Mouse (Mus musculus) stomach, embryonic 15.5 days (tissue): Measurements from ENCODE around the gene Rras. TPM values are rescaled to one million over a fixed set of nuclear protein-coding genes. Genes with fewer than 3 reads are reported as not detected.

ENCODE experiments used
- ATAC-seq: fragments of 200-750 bp; cut with Nextera tagmentation; 2 replicates; pipeline ENCODE4 v1.8.0; 2017; ENCODE audit warnings: low read depth, moderate number of reproducible peaks, moderate TSS enrichment; ENCODE audit not compliant: insufficient read depth, low FRiP score
- H3K27ac ChIP-seq: fragments of 300-500 bp; sonication (generic); 2 replicates; pipeline ENCODE4 v1.5.1; 2015; ENCODE audit warnings: mild to moderate bottlenecking, inconsistent platforms
- H3K27me3 ChIP-seq: fragments of 300-500 bp; sonication (generic); replicated peaks from 2 replicates; pipeline ENCODE4 v1.6.1; 2015; ENCODE audit warnings: inconsistent platforms
- H3K36me3 ChIP-seq: fragments of 300-500 bp; sonication (generic); 2 replicates; pipeline ENCODE4 v1.6.1; 2015; ENCODE audit warnings: inconsistent platforms
- H3K4me1 ChIP-seq: fragments of 300-500 bp; sonication (generic); 2 replicates; pipeline ENCODE4 v1.6.1; 2015; ENCODE audit warnings: inconsistent platforms
- H3K4me2 ChIP-seq: fragments of 300-500 bp; sonication (generic); 2 replicates; pipeline ENCODE4 v1.6.1; 2015; ENCODE audit warnings: mild to moderate bottlenecking, inconsistent platforms
- H3K4me3 ChIP-seq: fragments of 300-500 bp; sonication (generic); replicated peaks from 2 replicates; pipeline ENCODE4 v1.5.1; 2015; ENCODE audit warnings: inconsistent platforms
- H3K9ac ChIP-seq: fragments of 300-500 bp; sonication (generic); 2 replicates; pipeline ENCODE4 v1.6.1; 2015; ENCODE audit warnings: inconsistent platforms
- H3K9me3 ChIP-seq: fragments of 300-500 bp; sonication (generic); 2 replicates; pipeline ENCODE4 v1.6.1; 2016; ENCODE audit warnings: inconsistent platforms
- WGBS: fragments of 180-500 bp; shearing (Covaris S2); methylation state at CpG from one replicate; pipeline ENCODE4 v1.1.7; 2015; 5-methylcytosine and 5-hydroxymethylcytosine counted together
- polyA plus RNA-seq: library from polyadenylated mRNA; unstranded; fragments of >200 nt; fragmentation: Nextera tagmentation; extraction: Ambion mirVana; gene quantifications from 2 replicates; pipeline ENCODE4 v1.2.1, GENCODE M21; 2015

Rras gene
- polyA plus RNA-seq, 1 experiment from 2014 or later, result 58.0 TPM

DNA sequence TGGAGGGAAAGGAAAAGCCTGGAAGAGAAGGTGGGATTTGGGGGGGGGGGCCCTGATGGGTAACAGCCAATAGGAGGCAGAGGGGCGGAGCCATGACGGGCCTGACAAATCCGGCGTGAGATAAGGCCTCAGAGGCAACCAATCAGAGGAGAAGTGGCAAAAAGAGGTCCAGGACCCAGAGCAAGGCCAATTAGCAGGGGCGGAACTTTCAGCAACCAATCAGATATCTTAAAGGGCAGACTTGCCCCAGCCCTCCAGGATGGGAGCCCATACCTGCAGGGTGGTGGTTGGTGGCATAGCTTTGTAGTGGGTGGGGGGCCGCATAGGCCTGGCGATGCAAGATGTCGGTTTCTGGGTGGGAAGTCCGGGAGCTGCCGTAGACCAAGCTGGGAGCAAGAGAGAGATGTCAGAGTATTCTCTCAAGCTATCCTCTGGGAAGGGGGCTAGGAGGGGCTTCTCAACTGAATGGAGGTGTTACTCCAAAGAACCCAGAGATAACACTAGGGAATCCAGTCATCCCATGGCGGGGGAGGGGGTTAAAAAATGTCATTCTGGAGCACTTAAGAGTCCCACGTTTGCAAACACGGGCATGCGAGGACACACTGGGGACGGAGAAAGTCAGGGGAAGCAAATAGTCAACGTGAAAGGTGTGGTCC lies 33.3 kb downstream of the Rras start:
- peak overlapping the region; percentile 82 for H3K4me3 ChIP-seq
- 8% methylated on average over 16 of the region's 16 CpGs for WGBS
- H3K9me3 ChIP-seq, result no peaks in the 10 kb centered on the region
- H3K27me3 ChIP-seq, result no peaks in the 10 kb centered on the region
- peak; percentile 12 for ATAC-seq
- peaks cover 43% of the 10 kb centered on the region for H3K36me3 ChIP-seq
- no peak overlapping the region for H3K9ac ChIP-seq
- peaks cover 17% of the 10 kb centered on the region for H3K4me1 ChIP-seq
- H3K4me2 ChIP-seq, result peak overlapping the region; percentile 94
- H3K27ac ChIP-seq, result peak overlapping the region; percentile 100; the same call in 1 of the 2 replicates

DNA sequence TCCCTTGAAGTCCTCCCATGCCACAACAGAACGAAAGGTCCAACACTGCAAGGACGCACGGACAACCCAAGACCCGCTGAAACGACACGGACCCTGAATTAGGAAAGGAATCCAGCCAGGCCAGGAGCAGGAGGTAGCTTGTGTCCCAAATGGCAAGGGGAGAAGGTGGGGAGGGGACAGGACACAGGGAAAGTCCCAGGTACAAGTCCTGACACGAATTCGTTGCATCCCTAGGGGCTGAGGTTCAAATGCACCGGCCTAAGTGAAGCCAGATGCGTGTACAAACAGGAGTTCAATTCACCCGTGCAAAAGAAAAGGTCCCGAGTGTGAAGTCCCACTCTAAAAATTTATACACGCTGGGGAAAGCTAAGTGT lies 33.8 kb downstream of the Rras start:
- Histone ChIP-seq H3K4me1 (peaks cover 17% of the 10 kb centered on the region), H3K9ac (peak overlapping the region; percentile 70), H3K36me3 (peaks cover 38% of the 10 kb centered on the region), H3K4me2 (peak overlapping the region; percentile 94), H3K4me3 (peak overlapping the region; percentile 82), H3K27ac (peak overlapping the region; percentile 100), H3K9me3 (no peaks in the 10 kb centered on the region), H3K27me3 (no peaks in the 10 kb centered on the region)
- ATAC-seq, result no peak
- 3% methylated on average over 13 of the region's 13 CpGs for WGBS

DNA sequence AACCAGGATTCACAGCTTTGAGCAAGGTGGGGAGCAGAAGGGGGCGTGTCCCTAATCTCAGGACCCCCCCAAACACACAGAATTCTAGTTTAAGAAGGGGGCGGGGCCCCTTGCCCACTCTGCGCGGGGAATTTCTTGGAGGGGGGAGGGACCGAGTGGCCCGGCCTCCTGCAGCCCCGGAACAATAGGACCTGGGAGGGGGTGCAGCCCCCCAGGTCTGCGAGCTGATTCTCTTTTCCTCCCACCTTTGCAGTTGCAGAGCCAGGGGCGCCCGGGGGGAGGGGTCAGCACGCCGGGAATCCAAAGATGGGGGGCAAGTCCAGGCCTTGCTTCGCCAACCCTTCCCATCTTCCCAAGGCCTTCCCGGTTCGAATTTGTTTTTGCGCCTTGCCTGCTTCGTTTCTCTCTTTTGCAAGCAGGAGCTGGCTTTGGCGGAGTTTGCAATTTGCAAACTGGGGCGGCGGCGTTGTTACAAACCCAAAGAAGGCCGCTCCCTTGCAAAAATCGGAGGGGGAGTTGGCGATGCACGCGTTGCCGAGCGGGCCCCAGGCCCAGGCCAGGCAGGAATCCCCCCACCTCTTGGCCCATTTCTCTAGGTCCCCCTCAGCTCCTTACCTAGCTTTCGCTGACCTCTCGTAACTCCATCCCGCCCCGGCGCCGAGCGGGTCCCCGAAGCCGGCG lies 34.6 kb downstream of the Rras start:
- Histone ChIP-seq H3K27me3 (no peaks in the 10 kb centered on the region), H3K4me3 (peak overlapping the region; percentile 82), H3K4me1 (peaks cover 17% of the 10 kb centered on the region), H3K9ac (peak overlapping the region; percentile 70), H3K4me2 (peak overlapping the region; percentile 94), H3K9me3 (no peaks in the 10 kb centered on the region), H3K27ac (peak overlapping the region; percentile 100), H3K36me3 (peaks cover 30% of the 10 kb centered on the region)
- WGBS, result under 1% methylated on average over 38 of the region's 38 CpGs
- no peak for ATAC-seq

DNA sequence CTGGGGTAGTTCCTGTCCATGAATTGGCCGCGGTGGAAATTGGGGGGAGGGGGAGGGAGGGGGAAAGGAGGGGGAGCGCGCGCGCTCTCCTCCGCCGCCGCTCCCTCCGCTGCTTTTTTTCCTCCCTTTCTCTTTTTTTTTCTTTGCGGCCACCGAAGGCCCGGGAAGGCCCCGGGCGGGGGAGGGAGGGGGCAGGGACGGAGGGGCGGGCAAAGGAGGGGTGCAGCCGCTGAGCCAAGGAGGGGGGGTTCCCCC lies 35.0 kb downstream of the Rras start, which contains the start of gene Prr12:
Gene Prr12, minus strand, starts transcription at position 20 of the 255 bp plus-strand sequence.
- ATAC-seq, result no peak
- WGBS, result 0% methylated on average over 10 of the region's 18 CpGs

DNA sequence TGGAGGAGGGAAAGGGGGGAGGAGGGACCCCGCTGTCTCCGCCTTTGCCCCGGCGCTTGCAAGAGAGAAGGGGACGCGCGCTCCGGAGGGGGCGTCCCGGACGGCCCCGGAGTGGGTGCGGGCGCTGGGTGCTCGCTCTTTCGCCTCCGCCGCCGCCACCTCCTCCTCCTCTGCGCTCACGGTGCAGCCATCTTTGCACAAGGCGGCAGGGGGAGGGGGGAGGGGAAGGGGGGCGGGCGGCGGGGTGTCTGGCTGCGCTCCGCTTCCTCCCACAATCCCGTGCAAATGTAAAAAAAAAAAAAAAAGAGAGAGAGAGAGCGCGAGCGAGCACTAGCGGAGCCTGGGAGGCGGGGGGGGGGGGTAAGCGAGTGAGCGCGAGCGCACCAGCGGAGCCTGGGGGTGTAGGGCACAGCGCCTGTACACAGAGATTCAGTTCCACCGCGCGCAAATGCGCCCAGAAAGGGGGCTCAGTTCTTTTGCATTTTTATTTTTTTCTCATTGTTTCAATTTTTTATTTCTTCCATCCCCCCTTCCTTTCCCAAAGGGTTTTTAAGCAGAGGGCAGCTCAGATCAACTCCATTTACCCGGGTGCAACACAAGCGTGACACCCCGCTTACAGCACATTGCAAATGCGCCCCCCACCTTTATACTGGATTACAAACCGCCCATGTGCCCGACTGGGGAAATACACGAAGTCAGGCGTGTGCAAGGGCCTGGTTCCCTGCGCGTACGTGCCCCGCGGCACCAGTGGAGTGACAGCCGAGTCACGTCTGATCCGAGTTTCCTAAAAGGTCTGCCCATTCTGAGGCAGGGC lies 35.6 kb downstream of the Rras start:
- Histone ChIP-seq H3K27ac (peak overlapping the region; percentile 100), H3K4me3 (peak overlapping the region; percentile 82), H3K9me3 (no peaks in the 10 kb centered on the region), H3K36me3 (peaks cover 20% of the 10 kb centered on the region), H3K4me2 (peak overlapping the region; percentile 94), H3K9ac (peak overlapping the region; percentile 70), H3K27me3 (no peaks in the 10 kb centered on the region), H3K4me1 (peaks cover 17% of the 10 kb centered on the region)
- 1% methylated on average over 23 of the region's 59 CpGs for WGBS
- ATAC-seq, result peak; percentile 27

More for the DNA sequence above, 35.0 kb downstream of the Rras start, which contains the start of gene Prr12:
- peak within 1 kb of the TSS; percentile 94 for H3K4me2 ChIP-seq
- H3K27me3 ChIP-seq, result no peaks in the 10 kb centered on the region
- peak within 1 kb of the TSS; percentile 70 for H3K9ac ChIP-seq
- H3K4me3 ChIP-seq, result peak within 1 kb of the TSS; percentile 82
- peaks cover 26% of the 10 kb centered on the region for H3K36me3 ChIP-seq
- peak within 1 kb of the TSS; percentile 100 for H3K27ac ChIP-seq
- H3K4me1 ChIP-seq, result peaks cover 17% of the 10 kb centered on the region
- no peaks in the 10 kb centered on the region for H3K9me3 ChIP-seq

DNA sequence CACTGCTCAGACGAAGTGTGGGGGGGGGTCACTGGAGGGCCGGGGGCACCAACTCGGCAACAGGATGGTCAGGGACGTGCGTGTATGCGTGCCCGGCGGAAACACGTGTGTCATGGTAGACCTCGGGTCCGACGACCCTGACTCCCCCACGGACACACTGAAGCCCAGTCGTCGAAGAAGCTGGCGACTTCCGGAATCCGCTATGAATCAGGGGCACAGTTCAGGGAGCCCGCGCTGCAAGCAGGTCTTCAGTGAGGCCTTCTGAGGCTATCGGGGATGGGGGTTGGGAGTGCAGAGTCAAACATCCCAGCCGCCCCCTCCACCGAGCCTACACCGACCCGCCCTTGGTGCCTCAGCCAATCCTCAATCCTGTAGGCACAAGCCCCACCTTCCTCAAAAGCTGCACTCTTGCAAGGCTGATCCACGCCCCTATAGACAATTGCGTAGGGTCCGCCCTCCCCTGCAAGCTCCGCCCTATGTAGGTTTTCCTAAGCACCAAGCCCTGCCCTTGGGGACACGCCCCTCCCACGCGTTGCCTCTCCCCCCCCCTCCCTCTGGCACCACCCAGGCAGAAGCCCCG lies 36.3 kb downstream of the Rras start:
- no peaks in the 10 kb centered on the region for H3K27me3 ChIP-seq

DNA sequence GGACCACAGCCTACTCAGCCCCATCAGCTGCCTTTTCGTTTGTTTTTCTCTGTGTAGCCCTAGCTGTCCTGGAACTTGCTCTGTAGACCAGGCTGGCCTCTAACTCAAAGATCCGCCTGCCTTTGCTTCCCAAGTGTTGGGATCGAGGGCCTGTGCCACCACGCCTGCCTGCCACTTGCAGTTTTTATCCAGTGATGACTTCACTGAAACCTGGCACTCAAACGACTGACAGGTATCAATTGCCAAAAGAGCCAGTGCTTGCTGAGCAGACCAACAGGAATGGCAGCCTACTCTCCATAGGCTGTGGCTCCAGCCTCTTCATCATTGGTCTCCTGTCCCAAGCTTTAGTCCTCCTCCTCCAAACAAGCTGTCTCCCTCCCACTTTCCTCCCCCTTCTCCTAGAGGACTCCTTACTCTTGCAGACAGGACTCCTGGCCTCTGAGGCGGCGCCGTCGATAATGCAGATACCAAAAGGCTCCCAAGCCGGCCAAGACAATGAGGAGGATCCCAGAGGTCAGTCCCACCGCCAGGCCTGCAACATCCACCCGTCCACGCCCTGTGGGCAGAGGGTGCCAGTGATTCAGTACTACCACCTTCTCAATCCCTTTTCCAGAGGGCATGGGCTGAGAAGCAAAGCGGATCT lies 38.7 kb downstream of the Rras start:
- Histone ChIP-seq H3K4me1 (peaks cover 12% of the 10 kb centered on the region), H3K27me3 (no peaks in the 10 kb centered on the region), H3K4me2 (no peak overlapping the region), H3K9ac (no peak overlapping the region), H3K4me3 (no peak overlapping the region), H3K36me3 (no peaks in the 10 kb centered on the region), H3K27ac (no peak overlapping the region), H3K9me3 (no peaks in the 10 kb centered on the region)
- 65% methylated on average over 14 of the region's 14 CpGs for WGBS
- ATAC-seq, result no peak

More for the DNA sequence above, 36.3 kb downstream of the Rras start:
- peaks cover 17% of the 10 kb centered on the region for H3K4me1 ChIP-seq
- H3K36me3 ChIP-seq, result peaks cover 13% of the 10 kb centered on the region
- H3K4me3 ChIP-seq, result peak overlapping the region; percentile 82
- no peaks in the 10 kb centered on the region for H3K9me3 ChIP-seq
- peak overlapping the region; percentile 52; the same call in 1 of the 2 replicates for H3K9ac ChIP-seq
- under 1% methylated on average over 33 of the region's 33 CpGs for WGBS
- peak; percentile 94 for ATAC-seq
- peak overlapping the region; percentile 94 for H3K4me2 ChIP-seq
- peak overlapping the region; percentile 100 for H3K27ac ChIP-seq

DNA sequence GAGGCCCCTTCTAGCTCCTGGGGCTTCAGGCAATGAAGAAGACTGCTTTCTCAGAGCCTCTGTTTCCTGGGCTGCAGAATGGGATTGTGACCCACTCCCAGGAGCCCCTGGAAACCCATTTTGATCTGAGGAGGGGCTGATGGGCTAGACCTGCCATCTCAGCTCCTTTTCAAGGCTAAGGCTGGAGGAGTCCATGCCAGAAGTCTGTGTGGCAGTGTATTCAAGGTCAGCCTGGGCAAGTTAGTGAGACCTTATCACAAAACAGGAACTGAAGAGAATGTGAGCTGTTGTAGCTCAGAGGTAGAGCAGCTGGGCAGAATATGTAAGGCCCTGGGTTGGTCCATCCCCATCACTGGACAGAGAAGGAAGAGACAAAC lies 39.2 kb downstream of the Rras start:
- H3K4me2 ChIP-seq, result no peak overlapping the region
- no peak overlapping the region for H3K27ac ChIP-seq
- no peaks in the 10 kb centered on the region for H3K9me3 ChIP-seq
- H3K4me1 ChIP-seq, result peaks cover 12% of the 10 kb centered on the region; the same call in 1 of the 2 replicates
- H3K9ac ChIP-seq, result no peak overlapping the region
- no peaks in the 10 kb centered on the region for H3K27me3 ChIP-seq
- ATAC-seq, result no peak
- no peaks in the 10 kb centered on the region for H3K36me3 ChIP-seq
- H3K4me3 ChIP-seq, result no peak overlapping the region

DNA sequence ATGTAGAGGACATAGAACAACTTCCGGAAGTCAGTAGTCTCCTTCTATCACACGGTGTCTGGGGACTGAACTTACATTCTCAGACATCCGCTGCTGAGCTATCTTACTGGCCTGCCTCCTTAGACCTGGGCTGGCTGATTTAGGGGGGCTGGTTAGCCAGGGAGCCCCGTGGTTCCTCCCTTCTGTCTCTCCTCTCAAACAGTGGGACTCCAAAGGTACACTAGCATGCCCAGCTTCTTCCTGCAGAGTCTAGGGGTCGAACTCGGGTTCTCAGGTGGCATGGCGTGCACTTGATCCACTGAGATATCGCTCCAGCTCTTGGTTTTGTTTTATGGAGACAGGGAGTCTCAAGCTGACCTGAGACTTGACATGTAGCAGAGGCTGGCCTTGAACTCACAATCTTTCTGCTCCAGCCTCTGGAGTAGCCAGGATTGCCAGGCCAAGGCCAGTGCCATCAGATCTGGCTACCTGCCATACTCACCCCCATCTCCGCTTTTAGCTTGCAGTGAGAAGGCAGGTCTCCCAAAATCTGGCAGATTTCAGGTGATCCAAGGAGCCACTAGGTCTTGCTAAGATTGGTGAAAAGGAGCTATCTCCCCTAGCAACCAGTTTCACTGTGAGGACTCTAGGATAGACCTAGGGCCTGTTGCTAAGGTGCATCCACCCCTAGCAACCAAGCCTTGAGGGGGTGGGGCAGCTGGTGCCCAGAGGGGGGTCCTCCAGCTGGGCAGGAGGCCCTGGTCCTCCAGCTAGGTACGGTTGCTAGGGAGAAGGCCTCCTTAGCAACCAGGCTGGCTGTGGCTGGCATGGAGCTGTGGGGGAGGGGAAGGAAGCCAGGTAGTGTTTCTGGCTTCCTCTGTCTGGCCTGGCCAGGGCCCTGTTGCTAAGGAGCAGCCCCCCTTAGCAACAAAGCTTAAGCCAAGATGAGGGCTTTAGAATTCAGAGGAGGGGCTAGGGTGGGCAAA lies 41.1 kb downstream of the Rras start:
- H3K27ac ChIP-seq, result no peak overlapping the region
- 78% methylated on average over 10 of the region's 10 CpGs for WGBS

DNA sequence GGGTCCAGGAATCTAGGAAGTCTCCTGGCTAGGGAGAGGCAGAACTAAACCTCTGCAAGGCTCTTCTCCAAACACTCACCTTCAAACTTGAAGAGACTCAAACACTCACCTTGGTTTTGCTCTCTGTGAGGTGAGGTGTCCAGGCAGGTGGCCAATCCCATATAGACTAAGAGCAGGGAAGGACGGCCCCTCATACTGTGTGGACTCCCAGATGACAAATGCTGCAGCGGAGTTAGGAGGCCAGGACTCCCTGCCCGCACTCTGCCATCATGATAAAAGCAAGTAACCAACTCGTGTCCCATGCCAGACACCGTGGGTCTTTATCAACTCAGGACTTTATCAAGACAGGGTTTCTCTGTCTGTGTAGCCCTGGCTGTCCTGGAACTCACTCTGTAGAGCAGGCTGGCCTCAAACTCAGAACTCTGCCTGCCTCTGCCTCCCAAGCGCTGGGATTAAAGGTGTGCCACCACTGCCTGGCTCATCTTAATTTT lies 42.9 kb downstream of the Rras start:
- Histone ChIP-seq H3K4me3 (no peak overlapping the region), H3K27me3 (no peaks in the 10 kb centered on the region), H3K4me2 (peak overlapping the region; percentile 71), H3K4me1 (peaks cover 19% of the 10 kb centered on the region; the same call in 1 of the 2 replicates), H3K9me3 (no peaks in the 10 kb centered on the region), H3K9ac (no peak overlapping the region), H3K27ac (no peak overlapping the region), H3K36me3 (0 out of 2 replicates have a peak, but pooled peaks cover 5% of the 10 kb centered on the region)
- WGBS, result 78% methylated on average over 6 of the region's 6 CpGs
- no peak for ATAC-seq

More for the DNA sequence above, 41.1 kb downstream of the Rras start:
- Histone ChIP-seq H3K4me3 (no peak overlapping the region), H3K9me3 (no peaks in the 10 kb centered on the region), H3K36me3 (0 out of 2 replicates have a peak, but pooled peaks cover 2% of the 10 kb centered on the region), H3K9ac (no peak overlapping the region), H3K4me1 (peaks cover 13% of the 10 kb centered on the region; the same call in 1 of the 2 replicates), H3K4me2 (no peak overlapping the region), H3K27me3 (no peaks in the 10 kb centered on the region)
- no peak for ATAC-seq
